Mouse (Mus musculus) intestine, embryonic 16.5 days (tissue): ENCODE measurements around the gene Cited2. TPM values are rescaled to one million over a fixed set of nuclear protein-coding genes. Genes with fewer than 3 reads are reported as not detected.

Experiments used
- ATAC-seq: fragments of 200-750 bp; cut with Nextera tagmentation; 2 replicates; pipeline ENCODE4 v1.8.0; 2017; ENCODE audit warnings: moderate TSS enrichment, moderate library complexity
- H3K27ac ChIP-seq: fragments of 300-500 bp; sonication (generic); 2 replicates; pipeline ENCODE4 v1.5.1; 2014; ENCODE audit warnings: mild to moderate bottlenecking, low read length
- H3K27me3 ChIP-seq: fragments of 300-500 bp; sonication (generic); replicated peaks from 2 replicates; pipeline ENCODE4 v1.6.1; 2014; ENCODE audit warnings: low read length, control low read depth, mixed read lengths; ENCODE audit not compliant: control insufficient read depth, insufficient read depth
- H3K36me3 ChIP-seq: fragments of 300-500 bp; sonication (generic); 2 replicates; pipeline ENCODE4 v1.6.1; 2014; ENCODE audit warnings: low read length, control low read depth; ENCODE audit not compliant: control insufficient read depth, insufficient read depth
- H3K4me1 ChIP-seq: fragments of 300-500 bp; sonication (generic); 2 replicates; pipeline ENCODE4 v1.6.1; 2014; ENCODE audit warnings: low read length, control low read depth, mixed read lengths; ENCODE audit not compliant: control insufficient read depth, insufficient read depth
- H3K4me2 ChIP-seq: fragments of 300-500 bp; sonication (generic); 2 replicates; pipeline ENCODE4 v1.6.1; 2014; ENCODE audit warnings: low read depth, low read length, control low read depth
- H3K4me3 ChIP-seq: fragments of 300-500 bp; sonication (generic); 2 replicates; pipeline ENCODE4 v1.5.1; 2014; ENCODE audit warnings: mild to moderate bottlenecking, low read length
- H3K9ac ChIP-seq: fragments of 300-500 bp; sonication (generic); 2 replicates; pipeline ENCODE4 v1.6.1; 2014; ENCODE audit warnings: low read depth, low read length
- H3K9me3 ChIP-seq: fragments of 300-500 bp; sonication (generic); 2 replicates; pipeline ENCODE4 v1.6.1; 2016; ENCODE audit warnings: low read length, control low read depth; ENCODE audit not compliant: control insufficient read depth
- WGBS: fragments of 180-500 bp; shearing (Covaris S2); extraction: QIAGEN DNeasy Blood & Tissue Kit; methylation state at CpG from one replicate; pipeline ENCODE4 v1.1.7; 2014; 5-methylcytosine and 5-hydroxymethylcytosine counted together
- polyA plus RNA-seq: library from polyadenylated mRNA; unstranded; fragments of >200 nt; fragmentation: Nextera tagmentation; extraction: Ambion mirVana; gene quantifications from 2 replicates; pipeline ENCODE4 v1.2.1, GENCODE M21; 2015

The Cited2 gene
- polyA plus RNA-seq, 1 experiment from 2014 or later, result 21.8 TPM

DNA sequence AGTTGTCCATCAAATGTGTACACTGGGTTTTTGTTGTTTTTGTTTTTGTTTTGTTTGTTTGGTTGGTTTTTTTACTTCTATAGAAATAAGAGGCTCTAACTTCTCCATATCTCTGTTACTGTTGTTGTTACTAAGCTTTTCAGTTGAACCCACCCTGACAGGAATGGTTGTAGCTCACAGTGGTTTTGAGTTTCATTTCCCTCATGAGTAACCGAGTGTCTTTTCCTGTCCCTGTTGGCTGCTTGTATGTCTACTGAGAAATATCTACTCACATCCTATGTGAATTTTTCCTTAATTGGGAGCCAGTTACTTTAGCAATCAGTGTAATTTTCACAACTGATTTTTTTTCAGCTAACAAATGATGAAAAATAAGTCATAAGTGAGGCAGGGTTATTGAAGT lies 31.3 kb upstream of the Cited2 start:
- no peak overlapping the region for H3K27ac ChIP-seq
- H3K9ac ChIP-seq, result no peak overlapping the region
- H3K4me2 ChIP-seq, result no peak overlapping the region
- ATAC-seq, result no peak
- no peaks in the 10 kb centered on the region for H3K9me3 ChIP-seq
- no peaks in the 10 kb centered on the region for H3K4me1 ChIP-seq
- H3K4me3 ChIP-seq, result no peak overlapping the region
- 87% methylated on average over 1 of the region's 1 CpGs for WGBS
- H3K27me3 ChIP-seq, result no peaks in the 10 kb centered on the region
- H3K36me3 ChIP-seq, result no peaks in the 10 kb centered on the region

- no peaks in the 10 kb centered on the region for H3K4me1 ChIP-seq
- H3K36me3 ChIP-seq, result no peaks in the 10 kb centered on the region
- H3K9ac ChIP-seq, result no peak overlapping the region
- no peak for ATAC-seq
- no peaks in the 10 kb centered on the region for H3K27me3 ChIP-seq
- WGBS, result 89% methylated on average over 3 of the region's 3 CpGs
- H3K9me3 ChIP-seq, result no peaks in the 10 kb centered on the region
- H3K4me2 ChIP-seq, result no peak overlapping the region
- H3K27ac ChIP-seq, result no peak overlapping the region
- no peak overlapping the region for H3K4me3 ChIP-seq
Measured at GRCm38 (mm10) chr10:17695801-17696200, 27.2 kb upstream of the Cited2 start.

GRCm38 (mm10) chr10:17697376-17698265 lies 25.4 kb upstream of the Cited2 start:
- Histone ChIP-seq H3K9me3 (no peaks in the 10 kb centered on the region), H3K4me3 (no peak overlapping the region), H3K4me1 (no peaks in the 10 kb centered on the region), H3K27me3 (no peaks in the 10 kb centered on the region), H3K36me3 (no peaks in the 10 kb centered on the region), H3K27ac (no peak overlapping the region), H3K4me2 (no peak overlapping the region), H3K9ac (no peak overlapping the region)
- WGBS, result 57% methylated on average over 7 of the region's 7 CpGs
- no peak for ATAC-seq

DNA sequence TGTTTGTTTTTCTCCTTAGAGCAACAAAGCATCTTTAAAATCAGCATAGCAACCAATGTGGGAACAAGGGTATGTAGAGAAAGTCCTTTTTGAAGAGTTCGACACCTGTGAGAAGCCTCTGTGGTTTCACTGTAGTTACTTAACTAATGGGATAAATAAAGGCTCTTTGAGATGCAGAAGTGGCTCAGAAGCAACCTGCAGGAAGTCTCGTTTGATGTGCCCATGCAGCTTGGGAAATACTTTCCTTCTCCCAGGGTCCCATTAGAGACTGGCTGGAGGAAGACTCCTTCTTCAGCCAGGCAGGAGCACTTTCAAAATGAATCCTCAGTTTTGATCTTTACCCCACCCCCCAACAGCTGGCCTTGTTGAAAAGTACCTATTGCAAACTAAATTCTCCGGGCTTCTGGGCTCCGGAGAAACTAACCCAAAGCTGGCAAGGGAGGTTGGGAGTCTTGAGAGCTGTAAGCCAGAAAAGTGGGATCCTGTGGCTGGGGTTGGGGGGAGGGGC lies 17.5 kb upstream of the Cited2 start:
- no peaks in the 10 kb centered on the region for H3K9me3 ChIP-seq
- WGBS, result 48% methylated on average over 4 of the region's 4 CpGs
- no peak overlapping the region for H3K4me3 ChIP-seq
- no peaks in the 10 kb centered on the region for H3K36me3 ChIP-seq
- H3K4me1 ChIP-seq, result no peaks in the 10 kb centered on the region
- no peak overlapping the region for H3K9ac ChIP-seq
- H3K27ac ChIP-seq, result no peak overlapping the region
- H3K4me2 ChIP-seq, result no peak overlapping the region
- H3K27me3 ChIP-seq, result no peaks in the 10 kb centered on the region
- no peak for ATAC-seq

DNA sequence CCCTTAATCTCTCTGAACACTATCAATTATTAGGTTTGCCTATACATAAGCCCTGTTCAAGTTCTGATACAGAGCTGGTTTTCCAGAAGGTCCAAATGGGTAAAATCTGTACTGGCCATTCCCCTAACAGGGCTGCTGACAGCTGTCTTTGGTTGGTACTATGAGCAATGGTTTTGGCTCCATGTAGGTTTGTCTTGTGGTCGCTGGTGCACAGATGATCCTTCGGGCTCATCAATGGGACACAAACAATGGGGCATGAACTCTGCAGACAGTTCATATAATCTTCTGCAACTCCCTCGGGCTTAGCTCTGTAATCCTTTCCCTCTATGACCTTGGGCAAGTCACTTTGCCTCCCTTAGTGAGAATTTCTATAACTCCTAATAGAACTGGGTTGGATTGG lies 12.3 kb upstream of the Cited2 start:
- H3K4me2 ChIP-seq, result no peak overlapping the region
- H3K36me3 ChIP-seq, result no peaks in the 10 kb centered on the region
- H3K9me3 ChIP-seq, result no peaks in the 10 kb centered on the region
- H3K4me3 ChIP-seq, result no peak overlapping the region
- no peak overlapping the region for H3K27ac ChIP-seq
- H3K4me1 ChIP-seq, result no peaks in the 10 kb centered on the region
- ATAC-seq, result no peak
- 90% methylated on average over 3 of the region's 3 CpGs for WGBS
- no peak overlapping the region for H3K9ac ChIP-seq
- H3K27me3 ChIP-seq, result no peaks in the 10 kb centered on the region

- no peak for ATAC-seq
- Histone ChIP-seq H3K9me3 (no peaks in the 10 kb centered on the region), H3K4me1 (no peaks in the 10 kb centered on the region), H3K9ac (no peak overlapping the region), H3K36me3 (no peaks in the 10 kb centered on the region), H3K27me3 (no peaks in the 10 kb centered on the region), H3K27ac (no peak overlapping the region), H3K4me2 (no peak overlapping the region), H3K4me3 (no peak overlapping the region)
- 81% methylated on average over 4 of the region's 4 CpGs for WGBS
Measured at GRCm38 (mm10) chr10:17719009-17719570, 3.9 kb upstream of the Cited2 start.

GRCm38 (mm10) chr10:17719646-17720045 lies 3.4 kb upstream of the Cited2 start:
- Histone ChIP-seq H3K27me3 (no peaks in the 10 kb centered on the region), H3K27ac (no peak overlapping the region), H3K4me2 (no peak overlapping the region), H3K4me3 (no peak overlapping the region), H3K4me1 (no peaks in the 10 kb centered on the region), H3K9ac (no peak overlapping the region), H3K36me3 (no peaks in the 10 kb centered on the region), H3K9me3 (no peaks in the 10 kb centered on the region)
- no peak for ATAC-seq
- 88% methylated on average over 5 of the region's 5 CpGs for WGBS

DNA sequence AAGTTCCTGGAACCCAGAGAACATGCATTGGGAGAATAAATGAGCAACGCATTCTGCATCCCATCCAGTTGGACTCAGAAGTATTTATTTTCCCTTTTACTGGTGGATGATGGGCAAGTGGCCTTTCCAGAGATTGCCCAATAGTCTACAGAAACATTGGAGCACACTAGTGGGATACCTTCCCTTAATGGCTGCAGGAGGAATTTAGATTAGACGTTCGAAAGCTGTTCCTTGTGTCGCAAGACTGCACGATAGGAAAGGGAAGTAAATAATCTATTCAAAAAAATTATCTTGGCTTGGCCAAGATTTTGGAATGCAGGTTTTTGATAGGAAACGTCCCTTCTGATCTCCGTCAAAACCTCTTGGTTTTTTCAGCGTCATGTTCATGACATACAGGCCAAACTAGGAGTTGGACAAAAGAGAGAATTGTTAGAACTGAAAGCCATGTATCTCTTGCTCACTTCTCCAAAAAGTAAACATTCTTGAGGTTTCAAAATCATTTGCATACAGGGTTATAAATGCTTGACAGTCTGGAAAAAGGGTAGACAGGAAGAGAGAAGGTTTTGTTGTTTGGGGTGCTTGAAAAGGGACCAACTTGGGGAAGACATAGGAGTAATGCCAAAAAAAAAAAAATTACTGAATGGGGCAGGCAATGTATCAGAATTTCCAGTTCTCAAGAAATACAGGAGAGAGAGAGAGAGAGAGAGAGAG lies 2.0 kb upstream of the Cited2 start:
- Histone ChIP-seq H3K4me3 (no peak overlapping the region), H3K36me3 (no peaks in the 10 kb centered on the region), H3K27ac (peak overlapping the region; percentile 99), H3K27me3 (no peaks in the 10 kb centered on the region), H3K4me1 (peaks cover 4% of the 10 kb centered on the region), H3K9ac (no peak overlapping the region), H3K9me3 (no peaks in the 10 kb centered on the region), H3K4me2 (peak overlapping the region; percentile 87)
- no peak for ATAC-seq
- WGBS, result 71% methylated on average over 8 of the region's 8 CpGs

DNA sequence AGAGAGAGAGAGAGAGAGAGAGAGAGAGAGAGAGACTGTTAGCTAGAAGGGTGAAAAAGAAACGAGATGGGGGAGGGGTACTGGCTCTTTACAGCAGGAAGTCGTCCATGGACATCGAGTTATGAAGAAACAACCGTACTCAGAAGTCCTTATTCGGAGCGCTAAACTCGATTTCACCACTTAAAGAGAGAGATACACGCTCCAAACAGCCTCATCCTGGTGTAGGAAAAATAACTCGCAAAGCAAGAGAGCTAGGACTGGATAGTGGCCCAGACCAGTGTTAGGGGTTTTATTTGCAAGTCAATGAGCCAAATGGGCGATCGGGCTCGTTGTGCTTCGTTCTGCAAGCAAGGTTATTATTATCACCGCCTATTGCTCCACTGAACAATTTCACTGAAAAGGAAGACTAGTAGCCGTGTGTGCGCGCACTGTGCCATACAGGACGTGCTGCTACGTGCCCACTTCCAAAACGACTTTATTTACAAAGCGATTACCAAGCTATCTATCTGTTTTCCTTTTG lies 1.4 kb upstream of the Cited2 start:
- H3K4me2 ChIP-seq, result peak overlapping the region; percentile 87
- ATAC-seq, result peak; percentile 8
- no peaks in the 10 kb centered on the region for H3K27me3 ChIP-seq
- H3K27ac ChIP-seq, result peak overlapping the region; percentile 99
- H3K36me3 ChIP-seq, result no peaks in the 10 kb centered on the region
- peak overlapping the region; percentile 95 for H3K4me3 ChIP-seq
- H3K9me3 ChIP-seq, result no peaks in the 10 kb centered on the region
- WGBS, result under 1% methylated on average over 21 of the region's 21 CpGs
- peak overlapping the region; percentile 90 for H3K9ac ChIP-seq
- peaks cover 11% of the 10 kb centered on the region for H3K4me1 ChIP-seq
